Mouse (Mus musculus) 3T3-L1 (cell line): Measurements from ENCODE around the gene Krt26.

Experiments
- DNase-seq: peaks from one replicate; pipeline ENCODE4 v3.0.0-alpha.2; 2015; ENCODE audit warnings: low read depth, low spot score

Krt26 gene

DNA sequence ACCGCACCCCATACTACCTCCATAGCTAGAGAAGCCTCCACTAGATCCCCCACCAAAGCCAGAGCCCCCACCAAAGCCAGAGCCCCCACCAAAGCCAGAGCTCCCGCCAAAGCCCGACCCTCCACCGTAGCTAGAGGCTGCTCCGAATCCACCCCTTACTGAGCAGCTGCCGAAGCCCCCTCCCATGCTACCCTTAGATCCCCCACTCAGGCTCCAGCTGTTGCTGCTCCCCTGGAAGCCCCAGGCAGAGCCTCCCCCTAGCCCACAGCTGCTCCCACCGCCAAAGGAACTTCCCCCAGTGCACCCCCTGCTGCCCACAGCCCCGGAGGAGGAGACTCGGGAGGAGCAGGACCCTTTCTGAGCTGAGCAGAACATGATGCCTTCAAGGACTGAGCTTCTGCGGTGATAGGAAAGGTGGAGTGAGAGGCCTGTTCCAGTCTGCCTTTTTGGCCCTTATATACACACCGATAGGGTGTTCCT lies 52.9 kb downstream of the Krt26 start, which contains the start of gene Krt24:
Krt24 (minus strand) TSS at position 430 of the 480 bp plus-strand sequence.
- DNase-seq = no peak

DNA sequence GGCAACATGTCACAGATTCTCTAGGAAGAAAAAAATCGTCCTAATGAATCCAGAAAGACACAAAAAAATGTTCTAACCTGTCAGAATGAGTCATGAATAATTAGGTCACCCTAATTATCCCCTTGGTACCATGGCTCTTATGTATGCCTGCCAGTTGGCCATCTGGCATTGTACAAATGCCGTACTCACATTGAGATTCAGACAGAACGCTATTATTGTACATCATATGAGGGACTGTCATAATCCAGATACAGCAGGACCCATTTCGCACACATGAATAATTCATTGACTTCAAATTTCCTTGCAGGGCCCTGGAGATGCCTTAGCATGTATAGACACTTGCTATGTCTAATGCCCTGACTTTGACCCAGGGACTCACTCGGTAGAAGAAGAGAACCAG lies 53.8 kb downstream of the Krt26 start:
- DNase-seq = no peak

DNA sequence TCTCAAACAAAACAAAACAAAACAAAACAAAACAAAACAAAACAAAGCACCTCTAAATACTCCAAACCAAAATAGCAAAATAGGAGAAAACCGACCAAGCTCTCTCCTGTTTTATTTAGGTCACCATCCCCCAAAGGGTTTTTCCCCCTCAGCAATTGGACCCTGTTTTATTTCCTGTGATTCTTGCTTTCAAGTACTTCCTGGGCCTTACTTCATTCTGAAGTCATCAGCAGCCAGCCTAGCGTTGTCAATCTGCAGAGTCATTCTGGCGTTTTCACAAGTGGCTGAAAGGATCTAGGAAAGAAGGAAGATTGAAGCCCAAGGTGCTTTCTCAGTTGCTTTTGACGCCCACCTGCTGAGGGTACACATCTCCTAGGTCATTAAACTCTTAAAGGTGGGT lies 54.4 kb downstream of the Krt26 start:
- no peak for DNase-seq

DNA sequence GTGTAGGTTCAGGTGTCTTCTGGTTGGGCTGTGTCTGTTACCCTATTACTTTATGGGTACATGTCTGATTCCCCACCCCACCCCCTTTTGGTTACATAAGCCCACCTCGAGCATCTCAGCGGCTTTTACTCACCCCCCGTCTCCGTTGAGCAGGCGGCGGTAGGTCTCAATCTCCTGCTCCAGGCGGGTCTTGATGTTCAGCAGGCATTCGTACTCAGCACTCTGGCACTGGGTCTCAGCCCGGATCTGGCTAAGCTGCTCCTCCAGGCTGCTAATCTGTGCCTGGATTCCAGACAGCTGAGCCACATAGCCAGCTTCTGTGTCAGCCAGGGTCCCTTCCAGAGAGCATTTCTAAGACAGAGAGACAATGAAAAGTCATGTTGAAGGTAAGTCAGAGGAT lies 56.6 kb downstream of the Krt26 start:
- no peak for DNase-seq

GRCm38 (mm10) chr11:99279986-99280385 lies 57.8 kb downstream of the Krt26 start:
- no peak for DNase-seq
